Mouse (Mus musculus) forebrain, embryonic 14.5 days (tissue): ENCODE data around the gene Egr4. TPM values are rescaled to one million over a fixed set of nuclear protein-coding genes. Genes with fewer than 3 reads are reported as not detected.

Experiments
- ATAC-seq: fragments of 200-750 bp; cut with Nextera tagmentation; 2 replicates; pipeline ENCODE4 v1.8.0; 2017; ENCODE audit warnings: mild to moderate bottlenecking, moderate library complexity
- DNase-seq: peaks from one replicate; pipeline ENCODE4 v3.0.0-alpha.2; 2015; ENCODE audit warnings: low spot score
- H3K27ac ChIP-seq: fragments of 300-500 bp; sonication (generic); 2 replicates; pipeline ENCODE4 v1.5.1; 2014; ENCODE audit warnings: low read depth, mild to moderate bottlenecking, control low read depth, low read length, moderate library complexity
- H3K27me3 ChIP-seq: fragments of 300-500 bp; sonication (generic); replicated peaks from 2 replicates; pipeline ENCODE4 v1.6.1; 2014; ENCODE audit warnings: low read length, control low read depth, mixed read lengths; ENCODE audit not compliant: control insufficient read depth, insufficient read depth
- H3K36me3 ChIP-seq: fragments of 300-500 bp; sonication (generic); 2 replicates; pipeline ENCODE4 v1.6.1; 2014; ENCODE audit warnings: low read length, control low read depth; ENCODE audit not compliant: control insufficient read depth, insufficient read depth
- H3K4me1 ChIP-seq: fragments of 300-500 bp; sonication (generic); 2 replicates; pipeline ENCODE4 v1.6.1; 2014; ENCODE audit warnings: antibody characterized with exemption, low read length, control low read depth; ENCODE audit not compliant: control insufficient read depth, insufficient read depth
- H3K4me2 ChIP-seq: fragments of 300-500 bp; sonication (generic); 2 replicates; pipeline ENCODE4 v1.6.1; 2014; ENCODE audit warnings: mild to moderate bottlenecking, control low read depth, low read length
- H3K4me3 ChIP-seq: fragments of 300-500 bp; sonication (generic); 2 replicates; pipeline ENCODE4 v1.5.1; 2014; ENCODE audit warnings: low read depth, low read length, control low read depth
- H3K9ac ChIP-seq: fragments of 300-500 bp; sonication (generic); 2 replicates; pipeline ENCODE4 v1.6.1; 2014; ENCODE audit warnings: mild to moderate bottlenecking, low read length, control low read depth, moderate library complexity
- H3K9me3 ChIP-seq: fragments of 300-500 bp; sonication (generic); replicated peaks from 2 replicates; pipeline ENCODE4 v1.6.1; 2016; ENCODE audit warnings: low read length, control low read depth, mixed read lengths; ENCODE audit not compliant: control insufficient read depth
- WGBS: fragments of 180-500 bp; shearing (Covaris S2); extraction: QIAGEN DNeasy Blood & Tissue Kit; methylation state at CpG from one replicate; pipeline ENCODE4 v1.1.7; 2014; 5-methylcytosine and 5-hydroxymethylcytosine counted together
- polyA plus RNA-seq: library from polyadenylated mRNA; unstranded; fragments of >200 nt; fragmentation: Nextera tagmentation; extraction: Ambion mirVana; gene quantifications from 2 replicates; pipeline ENCODE4 v1.2.1, GENCODE M21; 2014

Gene Egr4
- polyA plus RNA-seq, result not detected in 2 replicates

DNA sequence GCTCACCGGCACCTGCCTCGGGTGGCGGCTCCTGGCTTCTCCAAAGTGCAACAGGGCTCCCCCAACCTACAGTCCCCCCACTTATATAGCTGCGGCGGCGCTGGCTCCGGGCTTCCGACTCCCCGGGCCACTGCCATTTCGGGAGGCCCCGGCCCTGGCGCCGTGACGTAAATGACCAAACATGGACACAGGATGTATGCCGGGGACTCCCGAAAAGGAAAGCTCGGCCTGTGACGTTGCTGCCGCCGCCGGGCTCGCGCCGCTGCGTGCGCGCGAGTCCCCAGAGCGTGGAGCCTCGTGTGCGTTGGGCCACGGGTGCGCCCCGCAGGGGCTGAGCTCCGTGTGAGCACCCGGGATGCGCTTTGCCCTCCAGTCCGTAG, at the start of gene Egr4:
Gene Egr4 (minus strand): TSS at position 59 of the 380 bp plus-strand sequence.
- Histone ChIP-seq H3K27ac (no peak within 1 kb of the TSS), H3K4me1 (peaks cover 9% of the 10 kb centered on the region; the same call in 1 of the 2 replicates), H3K4me2 (peak within 1 kb of the TSS; percentile 72), H3K36me3 (no peaks in the 10 kb centered on the region), H3K9ac (peak within 1 kb of the TSS; percentile 40), H3K9me3 (no peaks in the 10 kb centered on the region), H3K27me3 (peaks cover 69% of the 10 kb centered on the region), H3K4me3 (peak within 1 kb of the TSS; percentile 41)
- under 1% methylated on average over 38 of the region's 38 CpGs for WGBS
- ATAC-seq, result peak; percentile 56; the same call in 1 of the 2 replicates
- peak; percentile 68 for DNase-seq

DNA sequence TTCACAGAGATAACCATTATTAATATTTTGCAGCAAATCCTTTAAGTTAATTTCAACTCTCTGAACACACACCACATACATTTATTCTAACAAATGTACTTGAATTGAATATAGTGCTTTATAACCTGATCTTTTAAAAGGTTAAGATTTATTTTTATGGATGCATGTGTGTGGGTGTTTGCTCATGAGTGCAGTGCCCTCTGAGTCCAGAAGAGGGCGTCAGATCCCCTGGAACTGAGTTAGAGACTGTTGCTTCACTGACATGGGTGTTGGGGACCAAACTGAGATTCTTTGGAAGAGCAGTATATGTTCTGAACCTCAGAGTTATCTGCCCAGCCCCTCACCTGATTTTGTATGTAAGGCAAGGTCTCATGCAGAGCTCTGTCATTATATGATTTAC, 49.0 kb upstream of the Egr4 start:
- whole genome bisulfite sequencing, result 27% methylated on average over 1 of the region's 1 CpGs
- no peaks in the 10 kb centered on the region for H3K9me3 ChIP-seq

DNA sequence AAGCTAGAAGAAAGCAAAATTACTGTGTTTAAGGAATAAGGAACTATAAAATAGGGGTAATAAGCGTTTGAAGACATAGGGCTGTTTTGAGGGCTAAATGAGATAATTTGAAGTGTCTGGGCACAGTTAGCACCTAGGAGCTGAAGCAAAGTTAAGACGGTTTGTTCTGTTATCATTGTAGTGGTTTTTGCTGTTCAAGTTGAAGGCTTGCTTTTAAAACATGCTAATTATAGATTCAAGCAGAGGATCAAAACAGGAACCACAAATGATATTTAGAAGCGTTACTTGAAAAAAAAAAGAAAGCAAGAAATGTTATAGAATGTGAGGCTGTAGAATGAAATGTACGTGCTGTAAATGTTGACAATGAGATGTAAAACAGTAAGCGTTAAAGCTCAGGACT, 34.3 kb upstream of the Egr4 start:
- 88% methylated on average over 5 of the region's 5 CpGs for WGBS
- H3K9ac ChIP-seq, result no peak overlapping the region

More for the DNA sequence above, 49.0 kb upstream of the Egr4 start:
- H3K4me1 ChIP-seq, result no peaks in the 10 kb centered on the region
- no peak for ATAC-seq
- no peak overlapping the region for H3K27ac ChIP-seq
- H3K27me3 ChIP-seq, result no peaks in the 10 kb centered on the region
- no peak overlapping the region for H3K9ac ChIP-seq
- H3K4me2 ChIP-seq, result no peak overlapping the region
- H3K4me3 ChIP-seq, result no peak overlapping the region
- H3K36me3 ChIP-seq, result no peaks in the 10 kb centered on the region
- DNase-seq, result no peak

DNA sequence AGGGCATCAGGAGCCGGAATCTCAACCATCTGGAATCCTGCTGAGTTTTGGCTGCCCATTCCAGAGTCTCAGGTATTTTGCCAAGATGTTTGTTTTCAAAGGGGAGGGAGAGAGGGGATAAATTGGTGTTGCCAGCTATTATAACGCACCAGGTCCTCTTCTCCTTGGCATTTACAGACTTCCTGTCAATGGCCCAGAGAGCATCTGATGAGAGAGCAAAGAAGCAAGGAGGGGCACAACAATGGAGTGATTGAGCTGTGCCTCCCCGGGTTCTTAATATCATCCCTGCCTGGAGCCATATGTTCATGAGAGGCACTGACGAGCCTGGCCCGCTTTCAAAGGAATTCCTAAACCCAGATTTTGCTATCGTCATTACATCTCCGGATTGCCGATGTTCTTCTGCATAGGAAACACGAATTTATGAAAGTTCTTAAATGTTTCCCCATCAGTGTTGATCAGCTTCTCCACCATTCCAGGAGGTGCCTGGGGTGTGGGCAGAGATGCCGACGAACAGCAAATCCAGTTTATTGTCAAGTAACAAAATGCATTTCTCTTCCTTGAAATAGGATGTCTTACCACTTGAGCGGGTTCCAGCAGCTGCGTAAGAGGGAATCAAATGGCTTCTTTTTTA, 31.0 kb upstream of the Egr4 start:
- peak; percentile 68; the same call in 1 of the 2 replicates for ATAC-seq
- Histone ChIP-seq H3K36me3 (no peaks in the 10 kb centered on the region), H3K4me1 (no peaks in the 10 kb centered on the region), H3K4me3 (no peak overlapping the region), H3K4me2 (peak overlapping the region; percentile 9; the same call in 1 of the 2 replicates), H3K9ac (no peak overlapping the region), H3K9me3 (no peaks in the 10 kb centered on the region), H3K27me3 (no peaks in the 10 kb centered on the region), H3K27ac (peak overlapping the region; percentile 29; the same call in 1 of the 2 replicates)
- WGBS, result 53% methylated on average over 13 of the region's 13 CpGs
- DNase-seq, result peak; percentile 70

More for the DNA sequence above, 34.3 kb upstream of the Egr4 start:
- Histone ChIP-seq H3K4me1 (no peaks in the 10 kb centered on the region), H3K27me3 (no peaks in the 10 kb centered on the region), H3K9me3 (no peaks in the 10 kb centered on the region), H3K27ac (no peak overlapping the region), H3K36me3 (no peaks in the 10 kb centered on the region), H3K4me3 (no peak overlapping the region), H3K4me2 (no peak overlapping the region)
- DNase-seq (no peak), ATAC-seq (no peak)

DNA sequence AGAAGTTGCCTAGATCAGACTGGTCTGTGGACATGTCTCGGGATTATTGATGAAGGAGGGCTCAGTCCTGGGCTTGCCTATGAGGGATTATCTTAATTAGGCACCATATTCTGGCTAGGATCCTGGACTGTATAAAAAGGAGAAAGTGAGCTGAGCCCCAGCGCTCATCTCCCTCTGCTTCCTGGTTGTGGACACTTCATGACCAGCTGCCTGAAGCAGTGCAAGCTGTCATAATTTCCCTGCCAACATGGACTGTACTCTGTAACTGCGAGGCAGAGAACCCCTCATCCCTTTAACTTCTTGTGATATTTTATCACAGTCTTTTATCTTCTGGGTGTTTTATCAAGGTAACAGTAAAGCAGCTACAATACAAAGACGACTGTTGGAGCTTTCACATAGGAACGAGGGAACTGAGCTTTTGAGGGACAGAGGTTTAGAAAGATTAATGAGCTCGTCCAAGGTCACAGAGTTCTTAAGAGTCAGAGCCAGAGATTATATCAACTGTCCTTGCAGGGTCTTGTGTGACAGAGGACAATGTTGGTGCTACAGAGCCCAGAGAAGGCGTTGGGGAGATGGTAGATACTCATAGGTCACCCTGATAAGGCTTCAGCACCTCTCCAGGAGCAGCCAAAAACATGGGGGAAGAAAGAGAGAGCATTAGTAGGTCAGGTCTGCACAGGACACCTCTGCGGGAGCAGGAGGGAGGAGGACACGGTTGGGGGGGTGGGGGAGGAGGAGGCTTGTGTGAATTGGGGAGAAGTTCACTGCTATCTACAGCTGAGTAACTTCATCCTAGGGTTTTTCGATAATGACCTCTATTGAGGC, 30.2 kb upstream of the Egr4 start:
- H3K9ac ChIP-seq, result no peak overlapping the region
- no peak overlapping the region for H3K4me3 ChIP-seq
- H3K27me3 ChIP-seq, result no peaks in the 10 kb centered on the region
- H3K36me3 ChIP-seq, result no peaks in the 10 kb centered on the region
- H3K4me2 ChIP-seq, result no peak overlapping the region
- ATAC-seq (no peak), DNase-seq (no peak)
- H3K9me3 ChIP-seq, result no peaks in the 10 kb centered on the region
- WGBS, result 83% methylated on average over 10 of the region's 10 CpGs
- H3K4me1 ChIP-seq, result no peaks in the 10 kb centered on the region
- H3K27ac ChIP-seq, result no peak overlapping the region

DNA sequence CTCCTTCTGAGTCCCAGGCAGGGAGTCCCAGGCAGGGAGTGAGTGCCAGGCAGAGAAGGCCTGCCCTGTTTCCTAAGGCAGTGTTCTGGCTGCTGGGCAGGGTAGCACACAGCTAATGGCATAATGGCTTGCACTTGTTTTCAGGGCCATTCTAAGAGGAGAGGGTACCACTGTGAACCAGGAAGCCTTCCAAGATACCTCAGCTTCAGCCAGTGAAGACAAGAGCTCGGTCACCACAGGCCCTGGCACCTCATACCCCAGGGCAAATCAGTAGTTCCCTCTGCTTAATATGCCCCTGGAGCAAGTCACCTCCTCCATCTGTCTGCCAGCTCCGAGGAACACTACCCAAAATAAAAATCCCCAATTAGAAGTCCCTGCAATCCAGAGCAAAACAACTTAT, 9.4 kb upstream of the Egr4 start:
- Histone ChIP-seq H3K9me3 (no peaks in the 10 kb centered on the region), H3K4me1 (no peaks in the 10 kb centered on the region), H3K27me3 (no peaks in the 10 kb centered on the region), H3K36me3 (no peaks in the 10 kb centered on the region), H3K4me2 (no peak overlapping the region), H3K4me3 (no peak overlapping the region), H3K27ac (no peak overlapping the region), H3K9ac (no peak overlapping the region)
- ATAC-seq (no peak), DNase-seq (no peak)
- WGBS, result 77% methylated on average over 2 of the region's 2 CpGs

DNA sequence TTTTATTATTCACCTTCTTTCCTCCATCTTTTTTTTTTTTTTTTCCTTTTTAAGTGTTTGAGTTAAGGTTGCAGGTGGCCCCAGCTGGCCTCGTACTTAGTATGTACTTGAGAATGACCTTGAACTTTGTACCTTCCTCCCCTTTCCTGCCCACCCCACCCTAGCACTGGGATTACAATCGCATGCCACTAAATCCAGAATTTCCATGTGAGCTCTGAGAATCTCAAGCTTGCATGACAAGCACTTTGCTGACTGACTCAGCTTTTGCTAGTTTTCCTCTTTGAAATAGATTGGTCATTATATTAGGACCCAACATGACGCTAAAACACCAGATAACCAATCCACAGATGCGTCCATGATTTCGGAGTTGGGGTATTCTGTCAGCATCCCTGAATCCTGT, 8.6 kb upstream of the Egr4 start:
- ATAC-seq, result no peak
- no peak for DNase-seq

DNA sequence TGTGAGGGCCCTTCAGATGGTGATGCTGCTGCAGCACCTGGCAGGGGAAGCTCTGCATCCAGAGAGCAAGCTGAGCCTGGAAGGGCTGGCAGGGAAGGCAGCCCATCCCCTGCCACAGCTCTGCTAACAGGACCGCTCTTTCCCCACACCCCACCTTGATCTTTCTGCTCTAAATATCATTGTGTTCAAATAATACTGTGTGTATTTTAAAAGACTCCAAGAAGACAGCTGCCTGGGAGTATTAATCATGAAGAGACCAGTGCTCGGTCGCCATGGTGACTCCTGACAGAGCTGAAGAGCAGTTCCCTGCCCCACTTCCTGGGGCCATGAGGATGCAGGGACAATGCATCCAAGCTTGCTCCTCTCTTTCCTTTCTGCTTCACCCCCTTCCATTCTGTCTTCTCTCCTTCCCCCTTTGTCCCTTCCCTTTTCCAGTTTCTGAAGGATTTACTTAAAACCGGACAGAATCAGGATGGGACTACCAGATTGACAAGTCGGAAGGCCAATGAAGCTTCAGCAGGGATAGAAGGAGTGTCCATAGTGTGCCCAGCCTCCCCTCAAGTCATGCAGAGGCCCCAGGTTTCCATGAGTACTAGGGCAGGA, 4.8 kb upstream of the Egr4 start:
- Histone ChIP-seq H3K4me3 (no peak overlapping the region), H3K9ac (no peak overlapping the region), H3K27me3 (peaks cover 25% of the 10 kb centered on the region), H3K4me1 (peaks cover 4% of the 10 kb centered on the region; the same call in 1 of the 2 replicates), H3K4me2 (no peak overlapping the region), H3K36me3 (no peaks in the 10 kb centered on the region), H3K9me3 (no peaks in the 10 kb centered on the region), H3K27ac (peak overlapping the region; percentile 10; the same call in 1 of the 2 replicates)
- ATAC-seq (peak; percentile 59; the same call in 1 of the 2 replicates), DNase-seq (peak; percentile 57)
- WGBS, result 49% methylated on average over 5 of the region's 5 CpGs

More for the DNA sequence above, 8.6 kb upstream of the Egr4 start:
- no peaks in the 10 kb centered on the region for H3K27me3 ChIP-seq
- H3K4me2 ChIP-seq, result no peak overlapping the region
- no peaks in the 10 kb centered on the region for H3K36me3 ChIP-seq
- no peaks in the 10 kb centered on the region for H3K4me1 ChIP-seq
- no peak overlapping the region for H3K9ac ChIP-seq
- H3K4me3 ChIP-seq, result no peak overlapping the region
- no peaks in the 10 kb centered on the region for H3K9me3 ChIP-seq
- 89% methylated on average over 5 of the region's 5 CpGs for WGBS
- no peak overlapping the region for H3K27ac ChIP-seq
